Mouse (Mus musculus) midbrain, postnatal 0 days (tissue): ENCODE measurements around the gene Stat6. TPM values are rescaled to one million over a fixed set of nuclear protein-coding genes. Genes with fewer than 3 reads are reported as not detected.

Experiments
- ATAC-seq: fragments of 200-750 bp; cut with Nextera tagmentation; 2 replicates; pipeline ENCODE4 v1.8.0; 2017; ENCODE audit warnings: moderate number of reproducible peaks, mild to moderate bottlenecking, moderate TSS enrichment, moderate library complexity; ENCODE audit not compliant: low FRiP score
- DNase-seq: peaks from one replicate; pipeline ENCODE4 v3.0.0-alpha.2; 2015; ENCODE audit warnings: low spot score
- H3K27ac ChIP-seq: fragments of 300-500 bp; sonication (generic); 2 replicates; pipeline ENCODE4 v1.5.1; 2014; ENCODE audit warnings: low read depth, mild to moderate bottlenecking, low read length, mixed read lengths
- H3K27me3 ChIP-seq: fragments of 300-500 bp; sonication (generic); 2 replicates; pipeline ENCODE4 v1.6.1; 2014; ENCODE audit warnings: low read length, control low read depth, mixed read lengths; ENCODE audit not compliant: insufficient read depth
- H3K36me3 ChIP-seq: fragments of 300-500 bp; sonication (generic); 2 replicates; pipeline ENCODE4 v1.6.1; 2014; ENCODE audit warnings: low read length, control low read depth, mixed read lengths; ENCODE audit not compliant: insufficient read depth
- H3K4me1 ChIP-seq: fragments of 300-500 bp; sonication (generic); 2 replicates; pipeline ENCODE4 v1.6.1; 2014; ENCODE audit warnings: mild to moderate bottlenecking, control low read depth, antibody characterized with exemption, low read length, mixed read lengths; ENCODE audit not compliant: insufficient read depth
- H3K4me2 ChIP-seq: fragments of 300-500 bp; sonication (generic); 2 replicates; pipeline ENCODE4 v1.6.1; 2014; ENCODE audit warnings: low read depth, mild to moderate bottlenecking, low read length, mixed read lengths; ENCODE audit not compliant: poor library complexity, severe bottlenecking
- H3K4me3 ChIP-seq: fragments of 300-500 bp; sonication (generic); 2 replicates; pipeline ENCODE4 v1.5.1; 2014; ENCODE audit warnings: low read depth, mild to moderate bottlenecking, low read length, moderate library complexity
- H3K9ac ChIP-seq: fragments of 300-500 bp; sonication (generic); replicated peaks from 2 replicates; pipeline ENCODE4 v1.6.1; 2014; ENCODE audit warnings: mild to moderate bottlenecking, low read length, moderate library complexity, mixed read lengths; ENCODE audit not compliant: poor library complexity, severe bottlenecking
- H3K9me3 ChIP-seq: fragments of 300-500 bp; sonication (generic); 2 replicates; pipeline ENCODE4 v1.6.1; 2016; ENCODE audit warnings: low read length, control low read depth
- CTCF ChIP-seq: IDR thresholded peaks from 2 replicates; pipeline ENCODE4 v1.5.1; 2016; ENCODE audit warnings: antibody characterized with exemption, mild to moderate bottlenecking
- WGBS: fragments of 180-500 bp; shearing (Covaris S2); extraction: QIAGEN DNeasy Blood & Tissue Kit; methylation state at CpG from one replicate; pipeline ENCODE4 v1.1.7; 2014; 5-methylcytosine and 5-hydroxymethylcytosine counted together
- polyA plus RNA-seq: library from polyadenylated mRNA; unstranded; fragments of >200 nt; fragmentation: Nextera tagmentation; extraction: Ambion mirVana; gene quantifications from 2 replicates; pipeline ENCODE4 v1.2.1, GENCODE M21; 2015
- total RNA-seq: library from RNA; depleted of rRNA; stranded (reverse); fragments of >200 nt; gene quantifications from 2 replicates; pipeline ENCODE4 v1.2.3, GENCODE M21; 2014; rRNA removed

Stat6 gene
- total and polyA plus RNA-seq, 2 experiments from 2014 or later, result 3.9 to 10.2 TPM

DNA sequence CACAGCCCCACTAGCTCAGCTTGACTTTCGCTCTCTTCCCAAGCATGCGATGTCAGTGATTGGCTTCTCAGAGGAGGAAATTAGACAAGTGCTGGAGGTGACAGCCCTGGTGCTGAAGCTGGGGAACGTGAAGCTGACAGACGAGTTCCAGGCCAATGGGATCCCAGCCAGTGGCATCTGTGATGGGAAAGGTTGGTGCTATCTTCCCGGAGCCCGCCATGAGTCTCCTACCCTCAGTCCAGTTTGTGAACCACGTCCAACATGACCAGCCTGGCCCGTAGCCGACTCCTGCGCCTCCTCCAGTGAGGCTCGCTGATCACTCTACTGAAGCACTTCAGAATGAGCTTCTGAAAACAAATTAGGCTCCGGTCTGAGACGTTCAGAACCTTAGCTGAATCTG is 67.5 kb downstream of the Stat6 start:
- 89% methylated on average over 13 of the region's 13 CpGs for WGBS
- H3K9me3 ChIP-seq, result no peaks in the 10 kb centered on the region
- no peak overlapping the region for H3K27ac ChIP-seq
- DNase-seq, result no peak
- TF ChIP-seq CTCF, result no peak
- no peak overlapping the region for H3K9ac ChIP-seq
- H3K4me1 ChIP-seq, result no peaks in the 10 kb centered on the region
- H3K4me3 ChIP-seq, result no peak overlapping the region
- no peaks in the 10 kb centered on the region for H3K36me3 ChIP-seq
- no peak for ATAC-seq
- no peaks in the 10 kb centered on the region for H3K27me3 ChIP-seq
- no peak overlapping the region for H3K4me2 ChIP-seq

Other genes starting within 250 kb of the Stat6 start
- gene Stac3, start 141.3 kb upstream of the Stat6 start, total RNA-seq, result 1.2 and 2.3 TPM in 2 replicates
- gene Stac3, start 141.3 kb upstream of the Stat6 start, polyA plus RNA-seq, result 0.51 and 1.0 TPM in 2 replicates
- gene Ndufa4l2, start 128.0 kb upstream of the Stat6 start, total RNA-seq, result 16.2 and 16.6 TPM in 2 replicates
- gene Ndufa4l2, start 128.0 kb upstream of the Stat6 start, polyA plus RNA-seq, result 18.7 and 19.9 TPM in 2 replicates
- 39.8 and 48.0 TPM in 2 replicates for gene Shmt2, start 120.5 kb upstream of the Stat6 start, total RNA-seq
- 32.8 and 34.2 TPM in 2 replicates for gene Shmt2, start 120.5 kb upstream of the Stat6 start, polyA plus RNA-seq
- gene Nxph4, start 108.4 kb upstream of the Stat6 start, total RNA-seq, result 11.8 and 22.6 TPM in 2 replicates
- 68.9 and 72.4 TPM in 2 replicates for gene Nxph4, start 108.4 kb upstream of the Stat6 start, polyA plus RNA-seq
- 297 and 319 TPM in 2 replicates for gene Lrp1, start 21.8 kb upstream of the Stat6 start, total RNA-seq
- gene Lrp1, start 21.8 kb upstream of the Stat6 start, polyA plus RNA-seq, result 79.8 and 84.4 TPM in 2 replicates
- 3.2 and 3.7 TPM in 2 replicates for gene Nemp1, start 23.9 kb downstream of the Stat6 start, total RNA-seq
- 1.4 and 1.7 TPM in 2 replicates for gene Nemp1, start 23.9 kb downstream of the Stat6 start, polyA plus RNA-seq
- 4.8 and 5.6 TPM in 2 replicates for gene Nab2, start 25.6 kb downstream of the Stat6 start, total RNA-seq
- gene Nab2, start 25.6 kb downstream of the Stat6 start, polyA plus RNA-seq, result 1.4 and 1.6 TPM in 2 replicates
- 0.57 and 0.77 TPM in 2 replicates for gene Myo1a, start 62.2 kb downstream of the Stat6 start, total RNA-seq
- 0.13 and 0.15 TPM in 2 replicates for gene Myo1a, start 62.2 kb downstream of the Stat6 start, polyA plus RNA-seq
- 0.27 TPM in 1 of 2 replicates, not detected in the other for gene Tac2, start 81.5 kb downstream of the Stat6 start, total RNA-seq
- gene Tac2, start 81.5 kb downstream of the Stat6 start, polyA plus RNA-seq, result 2.0 and 4.5 TPM in 2 replicates
- gene Zbtb39, start 96.6 kb downstream of the Stat6 start, total RNA-seq, result 13.6 and 15.2 TPM in 2 replicates
- gene Zbtb39, start 96.6 kb downstream of the Stat6 start, polyA plus RNA-seq, result 3.0 and 3.1 TPM in 2 replicates
- gene Gpr182, start 108.7 kb downstream of the Stat6 start, total RNA-seq, result 1.6 and 3.2 TPM in 2 replicates
- 1.8 and 2.7 TPM in 2 replicates for gene Gpr182, start 108.7 kb downstream of the Stat6 start, polyA plus RNA-seq
- gene Rdh1, start 116.7 kb downstream of the Stat6 start, total RNA-seq, result 0.11 TPM in 1 of 2 replicates, not detected in the other
- 0.05 TPM in 1 of 2 replicates, not detected in the other for gene Rdh1, start 116.7 kb downstream of the Stat6 start, polyA plus RNA-seq
- 0.27 TPM in 1 of 2 replicates, not detected in the other for gene Rdh16f1, start 116.8 kb downstream of the Stat6 start, total RNA-seq
- gene Rdh16f1, start 116.8 kb downstream of the Stat6 start, polyA plus RNA-seq, result not detected in 2 replicates
- gene Rdh9, start 133.4 kb downstream of the Stat6 start, total RNA-seq, result 0.66 TPM in 1 of 2 replicates, not detected in the other
- 0.60 and 0.63 TPM in 2 replicates for gene Rdh9, start 133.4 kb downstream of the Stat6 start, polyA plus RNA-seq
- gene Rdh16, start 158.2 kb downstream of the Stat6 start, total RNA-seq, result not detected in 2 replicates
- gene Rdh16, start 158.2 kb downstream of the Stat6 start, polyA plus RNA-seq, result not detected in 2 replicates
- gene Rdh19, start 206.9 kb downstream of the Stat6 start, total RNA-seq, result not detected in 2 replicates
- gene Rdh19, start 206.9 kb downstream of the Stat6 start, polyA plus RNA-seq, result not detected in 2 replicates
- not detected in 2 replicates for gene Rdh16f2, start 223.5 kb downstream of the Stat6 start, total RNA-seq
- gene Rdh16f2, start 223.5 kb downstream of the Stat6 start, polyA plus RNA-seq, result not detected in 2 replicates
- not detected in 2 replicates for gene Rdh7, start 245.8 kb downstream of the Stat6 start, total RNA-seq
- not detected in 2 replicates for gene Rdh7, start 245.8 kb downstream of the Stat6 start, polyA plus RNA-seq